Mouse (Mus musculus) limb, embryonic 14.5 days (tissue): Measurements from ENCODE around the gene Naalad2. TPM values are rescaled to one million over a fixed set of nuclear protein-coding genes. Genes with fewer than 3 reads are reported as not detected.

ENCODE experiments used
- ATAC-seq: fragments of 200-750 bp; cut with Nextera tagmentation; 2 replicates; pipeline ENCODE4 v1.8.0; 2017; ENCODE audit warnings: low read depth, moderate number of reproducible peaks, moderate TSS enrichment; ENCODE audit not compliant: low FRiP score
- DNase-seq: peaks from one replicate; pipeline ENCODE4 v3.0.0-alpha.2; 2015; ENCODE audit warnings: low spot score
- H3K27ac ChIP-seq: fragments of 300-500 bp; sonication (generic); replicated peaks from 2 replicates; pipeline ENCODE4 v1.5.1; 2014; ENCODE audit warnings: low read depth, mild to moderate bottlenecking, low read length, moderate library complexity, mixed read lengths
- H3K27me3 ChIP-seq: fragments of 300-500 bp; sonication (generic); 2 replicates; pipeline ENCODE4 v1.6.1; 2014; ENCODE audit warnings: low read length, mixed read lengths; ENCODE audit not compliant: control insufficient read depth, insufficient read depth
- H3K36me3 ChIP-seq: fragments of 300-500 bp; sonication (generic); 2 replicates; pipeline ENCODE4 v1.6.1; 2014; ENCODE audit warnings: mild to moderate bottlenecking, low read length, moderate library complexity, mixed read lengths; ENCODE audit not compliant: control insufficient read depth, insufficient read depth
- H3K4me1 ChIP-seq: fragments of 300-500 bp; sonication (generic); 2 replicates; pipeline ENCODE4 v1.6.1; 2014; ENCODE audit warnings: antibody characterized with exemption, low read length, mixed read lengths; ENCODE audit not compliant: control insufficient read depth, insufficient read depth
- H3K4me2 ChIP-seq: fragments of 300-500 bp; sonication (generic); replicated peaks from 2 replicates; pipeline ENCODE4 v1.6.1; 2014; ENCODE audit warnings: low read depth, mild to moderate bottlenecking, low read length, moderate library complexity; ENCODE audit not compliant: severe bottlenecking
- H3K4me3 ChIP-seq: fragments of 300-500 bp; sonication (generic); replicated peaks from 2 replicates; pipeline ENCODE4 v1.5.1; 2014; ENCODE audit warnings: low read length
- H3K9ac ChIP-seq: fragments of 300-500 bp; sonication (generic); 2 replicates; pipeline ENCODE4 v1.6.1; 2014; ENCODE audit warnings: mild to moderate bottlenecking, low read depth, low read length, moderate library complexity; ENCODE audit not compliant: severe bottlenecking
- H3K9me3 ChIP-seq: fragments of 300-500 bp; sonication (generic); 2 replicates; pipeline ENCODE4 v1.6.1; 2016; ENCODE audit warnings: low read length; ENCODE audit not compliant: control insufficient read depth
- POLR2A ChIP-seq: fragments of 200-500 bp; IDR thresholded peaks from 2 replicates; pipeline ENCODE4 v1.8.0; 2012; ENCODE audit warnings: inconsistent platforms, mild to moderate bottlenecking, moderate library complexity, borderline replicate concordance; ENCODE audit not compliant: insufficient read depth, insufficient read length; ENCODE audit errors: extremely low read depth
- WGBS: fragments of 180-500 bp; shearing (Covaris S2); extraction: QIAGEN DNeasy Blood & Tissue Kit; methylation state at CpG from one replicate; pipeline ENCODE4 v1.1.7; 2014; 5-methylcytosine and 5-hydroxymethylcytosine counted together
- polyA plus RNA-seq, 2 experiments: library from polyadenylated mRNA; depleted of rRNA in 1 of 2; stranded (reverse) in 1 of 2; unstranded in 1 of 2; fragments of >200 nt; fragmentation: Nextera tagmentation in 1 of 2; extraction: Ambion mirVana in 1 of 2; gene quantifications; 2 replicates each; pipeline versions ENCODE4 v1.2.1 to v1.2.3; 2012 to 2014

The Naalad2 gene
- polyA plus RNA-seq, 2 experiments = 3.0 to 3.2 TPM

GRCm38 (mm10) chr9:18275901-18276300 lies 126.9 kb downstream of the Naalad2 start:
- Histone ChIP-seq H3K9me3 (no peaks in the 10 kb centered on the region), H3K9ac (no peak overlapping the region), H3K4me1 (no peaks in the 10 kb centered on the region), H3K27me3 (no peaks in the 10 kb centered on the region), H3K4me3 (no peak overlapping the region), H3K27ac (no peak overlapping the region), H3K36me3 (no peaks in the 10 kb centered on the region), H3K4me2 (no peak overlapping the region)
- WGBS = 98% methylated on average over 1 of the region's 1 CpGs
- no peak for DNase-seq
- no peak for TF ChIP-seq POLR2A
- no peak for ATAC-seq

Other genes starting within 250 kb of the Naalad2 start
- 51.0 and 59.1 TPM in 2 replicates for gene Chordc1, start 110.9 kb downstream of the Naalad2 start, polyA plus RNA-seq (2012; rRNA removed)
- gene Chordc1, start 110.9 kb downstream of the Naalad2 start, polyA plus RNA-seq (2014; fragmentation: Nextera tagmentation; extraction: Ambion mirVana) = 84.6 and 92.7 TPM in 2 replicates
- not detected in 2 replicates for gene Ubtfl1, start 1.4 kb upstream of the Naalad2 start, polyA plus RNA-seq (2012; rRNA removed)
- gene Ubtfl1, start 1.4 kb upstream of the Naalad2 start, polyA plus RNA-seq (2014; fragmentation: Nextera tagmentation; extraction: Ambion mirVana) = not detected in 2 replicates
- gene Mbd3l2, start 27.7 kb upstream of the Naalad2 start, polyA plus RNA-seq (2012; rRNA removed) = not detected in 2 replicates
- gene Mbd3l2, start 27.7 kb upstream of the Naalad2 start, polyA plus RNA-seq (2014; fragmentation: Nextera tagmentation; extraction: Ambion mirVana) = not detected in 2 replicates
- gene Zfp558, start 75.3 kb upstream of the Naalad2 start, polyA plus RNA-seq (2012; rRNA removed) = 4.0 and 6.3 TPM in 2 replicates
- gene Zfp558, start 75.3 kb upstream of the Naalad2 start, polyA plus RNA-seq (2014; fragmentation: Nextera tagmentation; extraction: Ambion mirVana) = 5.1 and 8.1 TPM in 2 replicates
- gene Mbd3l1, start 75.4 kb upstream of the Naalad2 start, polyA plus RNA-seq (2012; rRNA removed) = not detected in 2 replicates
- gene Mbd3l1, start 75.4 kb upstream of the Naalad2 start, polyA plus RNA-seq (2014; fragmentation: Nextera tagmentation; extraction: Ambion mirVana) = not detected in 2 replicates